Mouse (Mus musculus): ENCODE results near the gene Pcgf6.

GRCm38 (mm10) chr19:47088226-47088625, 37.5 kb upstream of the Pcgf6 start:
- TF ChIP-seq POLR2A (IDR thresholded peaks at IDR 0.05; ENCODE audit: borderline replicate concordance, extremely low read depth, low read depth, low read length) (no peak), CTCF (IDR thresholded peaks at IDR 0.05; ENCODE audit: insufficient read depth, low read length) (no peak)
